Mouse (Mus musculus): Measurements from ENCODE around the gene Gm11627.

The Gm11627 gene

DNA sequence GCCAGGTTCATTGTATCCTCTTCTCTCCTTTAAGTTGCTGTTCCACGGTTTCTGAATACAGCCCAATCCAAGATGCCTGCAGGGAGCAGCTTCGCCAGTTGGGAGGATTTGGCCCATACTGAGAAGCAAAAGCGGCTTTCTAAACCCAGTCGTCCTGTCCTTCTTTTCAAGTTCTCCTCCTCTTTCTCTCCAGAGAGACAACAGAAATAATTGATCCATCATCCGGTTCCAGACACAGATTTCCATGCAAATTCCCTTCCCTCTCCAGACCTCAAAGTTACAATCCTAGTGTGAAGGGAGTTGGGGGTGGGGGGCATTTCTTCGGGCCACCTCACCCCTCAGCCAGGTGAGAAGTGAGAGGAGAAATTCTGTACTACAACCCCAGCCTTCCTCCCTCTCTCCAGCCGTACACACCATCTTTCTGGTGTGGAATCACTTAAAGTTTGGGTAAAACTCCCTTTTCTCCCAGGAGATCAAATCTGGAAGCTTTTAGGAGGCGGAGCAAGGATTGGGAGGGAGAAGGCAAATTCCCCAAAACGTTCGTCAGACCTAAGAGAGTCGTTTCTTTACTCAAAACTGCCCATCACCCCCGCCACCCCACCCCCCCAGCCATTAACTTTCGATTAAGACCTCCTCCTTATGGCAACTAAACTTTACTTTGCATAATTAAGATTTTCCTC is 23.7 kb upstream of the Gm11627 start:
- no peak for DNase-seq (ENCODE audit: extremely low spot score, low read depth, low spot score)

GRCm38 (mm10) chr11:102599912-102600311 is 20.7 kb upstream of the Gm11627 start:
- no peak for DNase-seq (ENCODE audit: extremely low spot score, low read depth, low spot score)

DNA sequence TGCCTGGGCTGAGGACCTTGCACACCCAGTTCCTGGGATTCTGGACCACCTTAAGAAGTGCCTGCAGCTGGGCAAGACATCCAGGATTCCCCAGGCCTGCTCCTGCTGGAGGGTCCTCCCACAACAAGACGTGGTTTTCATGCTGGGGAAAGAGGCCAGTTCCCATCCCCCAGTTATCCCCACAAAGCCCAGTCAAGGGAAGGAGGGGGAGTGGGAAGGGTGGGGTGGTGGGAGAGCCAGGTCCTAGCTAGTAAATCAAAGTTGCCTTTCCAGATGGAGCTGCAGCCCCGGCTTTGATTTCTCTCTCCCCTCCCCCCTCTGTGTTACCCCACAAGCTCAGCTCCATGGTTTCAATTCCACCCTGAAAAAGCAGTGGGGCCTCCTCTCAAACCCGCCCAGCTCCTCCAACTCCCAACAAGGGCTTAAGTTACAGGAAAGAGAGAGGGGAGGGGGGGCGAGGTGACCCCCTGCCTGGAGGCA is 16.1 kb upstream of the Gm11627 start:
- DNase-seq (ENCODE audit: extremely low spot score, low read depth, low spot score), result no peak

DNA sequence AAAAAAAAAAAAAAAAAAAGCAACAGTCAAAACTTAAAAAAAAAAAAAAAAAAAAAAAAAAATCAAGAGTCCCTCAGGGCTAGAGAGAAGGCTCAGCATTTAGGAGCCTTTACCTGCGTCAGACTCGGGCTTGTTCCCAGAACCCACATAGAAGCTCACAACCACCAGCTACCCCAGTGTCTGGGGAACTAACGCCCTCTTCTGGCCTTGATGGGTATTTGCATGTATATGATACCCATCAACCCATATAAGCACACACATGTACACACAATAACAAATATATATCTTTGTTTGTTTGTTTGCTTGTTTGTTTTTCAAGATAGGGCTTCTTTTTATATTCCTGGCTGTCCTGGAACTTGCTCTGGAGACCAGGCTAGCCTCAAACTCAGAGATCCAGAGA is 8.3 kb upstream of the Gm11627 start:
- no peak for DNase-seq (ENCODE audit: extremely low spot score, low read depth, low spot score)

DNA sequence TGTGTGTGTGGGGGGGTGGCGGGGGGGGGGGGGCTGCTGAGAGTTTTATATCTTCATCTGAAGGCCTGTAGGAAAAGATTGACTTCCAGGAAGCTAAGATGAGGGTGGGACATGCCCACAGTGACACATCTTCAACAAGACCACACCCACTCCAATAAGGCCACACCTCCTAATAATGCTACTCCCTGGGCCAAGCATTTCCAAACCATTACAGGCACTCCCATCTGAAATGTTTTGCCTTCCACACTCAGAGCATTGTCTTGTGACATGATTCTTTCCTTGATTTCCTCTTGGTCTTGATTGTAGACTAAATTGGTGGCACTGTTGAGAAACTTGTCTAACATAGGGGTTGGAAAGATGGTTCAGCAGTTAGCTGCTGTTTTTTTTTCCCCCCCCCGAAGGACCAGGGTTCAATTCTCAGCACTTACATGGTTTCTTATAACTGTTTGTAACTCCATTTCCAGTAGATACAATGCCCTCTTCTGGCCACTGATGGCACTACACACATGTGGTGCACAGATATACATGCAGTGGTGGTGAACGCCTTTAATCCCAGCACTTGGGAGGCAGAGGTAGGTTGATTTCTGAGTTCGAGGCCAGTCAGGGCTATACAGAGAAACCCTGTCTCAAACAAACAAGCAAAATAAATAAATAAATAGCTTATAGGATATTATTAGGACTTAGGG is 7.3 kb upstream of the Gm11627 start:
- no peak for DNase-seq (ENCODE audit: extremely low spot score, low read depth, low spot score)

- DNase-seq (ENCODE audit: extremely low spot score, low read depth, low spot score), result no peak
These were observed 3.5 kb upstream of the Gm11627 start for GRCm38 (mm10) chr11:102582736-102583135.

GRCm38 (mm10) chr11:102582016-102582610 is 2.9 kb upstream of the Gm11627 start:
- DNase-seq (ENCODE audit: extremely low spot score, low read depth, low spot score), result no peak

DNA sequence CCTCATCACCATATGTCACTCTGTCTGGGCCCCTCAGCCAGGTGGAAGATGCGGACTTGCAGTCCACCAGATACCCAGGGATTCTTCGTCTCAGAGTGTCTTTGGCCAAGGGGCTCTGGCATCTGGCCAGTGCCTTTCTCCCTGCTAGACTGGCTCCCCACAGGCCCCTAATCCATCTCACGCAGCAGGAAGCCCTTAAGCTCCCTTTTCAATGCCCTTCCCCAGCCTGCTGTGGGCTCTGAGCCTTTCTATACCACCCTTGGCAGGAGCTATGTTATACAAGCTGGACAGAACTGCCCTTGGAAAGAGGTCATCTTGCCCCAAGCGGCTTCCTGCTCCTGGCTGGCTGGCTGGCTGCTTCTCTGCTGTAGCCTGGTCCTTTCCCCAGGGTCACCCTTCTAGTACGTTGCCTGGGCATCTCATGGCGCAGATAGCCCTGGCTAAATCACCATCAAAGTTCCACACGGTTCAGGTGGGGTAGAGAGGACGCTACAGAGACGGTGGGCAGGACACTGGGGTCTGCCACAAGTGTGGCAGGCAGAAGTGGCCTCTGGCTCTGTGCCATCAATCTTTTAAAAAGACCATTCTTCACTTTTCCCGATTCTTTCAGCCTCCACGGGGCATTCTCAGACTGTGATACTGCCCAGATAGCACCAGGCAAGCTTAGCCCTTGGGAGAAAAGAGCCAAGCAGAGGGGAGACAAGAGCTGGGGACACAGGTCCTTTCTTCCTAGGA is 2.2 kb upstream of the Gm11627 start:
- no peak for DNase-seq (ENCODE audit: extremely low spot score, low read depth, low spot score)

DNA sequence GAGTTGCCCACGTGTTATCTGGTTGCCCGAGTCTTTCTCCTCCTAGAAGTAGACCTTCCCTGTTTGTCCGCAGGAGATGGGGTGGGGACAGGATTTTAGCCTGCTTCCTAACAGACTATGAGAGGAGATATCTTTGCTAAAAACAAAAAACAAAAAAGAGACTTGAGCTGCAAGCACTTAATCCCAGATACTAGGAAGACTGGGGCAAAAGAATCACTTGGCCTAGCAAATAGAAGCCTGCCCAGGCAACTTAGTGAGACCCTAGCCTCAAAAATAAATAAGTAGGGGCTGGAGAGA is 721 bp upstream of the Gm11627 start:
- no peak for DNase-seq (ENCODE audit: extremely low spot score, low read depth, low spot score)

DNA sequence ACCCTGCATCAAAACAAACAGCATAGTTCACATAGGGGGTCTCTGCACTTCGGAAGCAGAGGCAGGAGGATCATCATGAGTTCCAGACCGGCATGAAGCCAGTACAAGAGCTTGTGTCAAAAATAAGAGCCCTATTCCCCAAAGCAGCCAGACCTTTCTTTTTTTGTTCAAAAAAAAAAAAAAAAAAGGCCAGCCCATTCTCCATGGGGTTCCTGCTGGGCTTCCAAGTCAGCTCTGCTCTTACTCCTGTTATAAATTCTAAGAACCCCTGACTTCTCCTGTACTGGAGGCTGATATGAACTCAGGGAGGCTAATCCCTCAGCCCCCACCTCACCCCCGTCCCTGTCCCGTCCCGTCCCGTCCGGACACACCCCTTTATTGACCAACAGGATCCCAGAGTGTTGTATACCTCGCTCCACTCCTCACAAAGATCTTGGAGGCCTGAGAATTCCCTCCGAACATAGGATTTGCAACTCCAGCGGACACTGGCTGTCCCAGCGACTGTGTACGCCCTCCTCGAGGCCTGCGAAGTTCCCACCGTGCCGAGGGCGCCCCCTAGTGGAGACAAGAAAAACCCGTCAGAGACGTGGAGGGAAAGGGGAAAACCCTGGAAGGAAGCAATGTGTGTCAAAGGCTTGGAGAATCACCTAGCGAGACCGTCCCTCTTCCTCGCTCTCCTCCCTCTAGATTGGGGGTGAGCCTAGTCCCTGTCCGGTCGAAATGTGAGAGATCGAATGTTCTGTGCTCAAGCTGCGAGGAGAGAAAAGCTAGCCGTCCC is 731 bp downstream of the Gm11627 start:
- DNase-seq (ENCODE audit: extremely low spot score, low read depth, low spot score), result no peak

DNA sequence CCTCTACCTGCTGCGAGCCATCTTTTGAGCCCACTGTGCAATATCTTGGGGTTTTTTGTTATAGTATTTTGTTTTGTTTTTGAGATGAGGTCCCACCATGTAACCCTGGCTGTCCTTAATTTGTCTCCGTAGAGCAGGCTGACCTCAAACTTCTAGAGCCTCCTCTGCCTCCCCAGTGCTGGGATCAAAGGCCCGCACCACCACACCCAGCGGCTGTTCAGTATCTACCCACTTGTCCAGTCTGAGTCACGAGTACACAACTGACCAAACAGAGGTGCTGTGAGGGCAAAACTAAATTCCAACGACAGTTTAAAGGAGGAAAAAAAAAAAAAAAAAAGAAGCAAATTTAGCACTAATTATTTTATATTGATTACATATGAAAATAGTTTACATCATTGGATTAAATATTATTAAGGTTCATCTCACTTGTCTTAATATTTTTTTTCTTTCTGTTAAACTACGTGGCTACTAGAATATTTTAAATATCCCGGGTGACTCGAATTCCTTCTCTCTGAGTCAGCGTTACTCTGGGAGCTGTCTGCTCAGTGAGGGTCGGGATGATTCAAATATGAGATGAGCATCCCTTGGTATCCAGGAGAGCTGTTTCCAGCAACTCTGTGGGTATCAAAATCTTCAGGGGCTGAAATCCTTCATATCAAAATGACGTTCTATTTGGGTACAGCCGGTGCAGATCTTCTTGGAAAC is 3.1 kb downstream of the Gm11627 start:
- no peak for DNase-seq (ENCODE audit: extremely low spot score, low read depth, low spot score)

- DNase-seq (ENCODE audit: extremely low spot score, low read depth, low spot score), result no peak
These were observed 4.2 kb downstream of the Gm11627 start for GRCm38 (mm10) chr11:102575034-102575433.

DNA sequence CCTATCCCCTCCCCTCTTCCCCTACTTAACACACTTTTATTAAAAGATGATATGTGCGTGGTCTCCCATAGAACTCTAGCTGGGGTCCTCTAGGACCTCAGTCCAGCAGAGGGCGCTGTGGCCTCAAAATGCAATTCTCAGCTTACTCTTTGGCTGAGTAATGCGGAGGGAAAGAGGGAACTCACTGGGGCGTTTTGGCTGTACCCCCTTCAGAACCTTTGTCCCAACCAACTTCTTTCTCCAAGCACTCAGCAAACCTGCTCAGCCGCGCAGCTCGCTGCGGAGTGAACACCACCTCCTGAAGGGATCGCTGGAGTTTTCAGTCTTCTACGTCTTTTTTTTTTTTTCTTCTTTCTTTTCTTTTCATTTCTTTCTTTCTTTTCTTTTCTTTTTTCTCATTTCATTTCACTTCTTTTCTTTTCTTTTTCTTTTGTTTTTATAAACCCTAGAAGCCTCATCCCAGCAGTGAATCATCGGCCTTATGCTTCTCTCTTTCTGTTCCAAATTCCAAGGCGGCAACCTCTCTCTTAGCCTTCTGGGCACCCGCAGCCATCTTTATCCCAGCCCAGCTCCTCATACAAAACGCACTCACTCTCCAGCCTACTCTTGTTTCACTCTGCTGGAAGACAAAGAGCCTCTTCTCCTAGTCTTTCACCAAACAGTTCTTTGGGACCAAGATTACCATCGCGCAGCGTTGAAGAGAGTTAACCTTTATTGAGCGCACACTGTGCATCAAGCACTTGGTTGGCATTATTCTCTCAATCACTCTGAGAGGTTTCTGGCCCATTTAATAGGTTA is 6.2 kb downstream of the Gm11627 start:
- peak; percentile 90 for DNase-seq (ENCODE audit: extremely low spot score, low read depth, low spot score)

- DNase-seq (ENCODE audit: extremely low spot score, low read depth, low spot score), result no peak
These were observed 10.4 kb downstream of the Gm11627 start for GRCm38 (mm10) chr11:102568756-102569377.

DNA sequence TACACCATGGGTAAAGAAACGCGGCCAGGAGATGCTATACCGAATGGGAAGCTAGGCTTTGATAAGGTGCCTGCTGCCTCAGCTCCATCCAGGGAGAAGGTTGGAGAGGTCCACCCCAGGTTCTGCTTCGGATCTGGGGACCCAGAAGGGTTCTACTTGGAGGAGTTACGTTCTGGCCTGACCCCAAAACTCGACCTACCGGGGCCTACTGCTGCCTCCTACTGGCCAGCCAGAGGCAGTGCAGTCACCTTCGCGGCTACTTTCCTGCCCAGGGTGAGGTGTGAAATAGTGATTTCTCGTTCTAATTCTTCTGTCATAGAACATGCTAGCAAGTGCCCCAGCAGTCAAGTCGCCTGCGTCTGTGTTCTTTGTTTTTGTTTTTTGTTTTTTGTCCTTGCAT is 11.1 kb downstream of the Gm11627 start:
- no peak for DNase-seq (ENCODE audit: extremely low spot score, low read depth, low spot score)

DNA sequence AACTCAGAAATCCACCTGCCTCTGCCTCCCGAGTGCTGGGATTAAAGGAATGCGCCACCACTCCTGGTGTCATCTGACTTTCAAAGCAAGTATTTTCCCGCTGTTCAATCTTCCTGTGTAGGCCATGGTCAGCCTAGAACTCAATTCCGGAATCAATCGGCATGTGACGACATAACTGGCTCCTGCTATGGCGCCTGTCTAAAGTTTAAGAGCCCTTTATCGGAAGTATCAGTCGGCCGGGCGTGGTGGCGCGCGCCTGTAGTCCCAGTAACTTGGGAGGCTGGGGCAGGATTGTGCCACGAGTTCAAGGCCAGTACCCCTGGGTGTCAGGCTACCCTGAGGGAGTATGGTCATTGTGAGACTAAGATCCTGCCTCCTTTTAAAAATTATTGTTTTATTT is 11.5 kb downstream of the Gm11627 start:
- no peak for DNase-seq (ENCODE audit: extremely low spot score, low read depth, low spot score)

DNA sequence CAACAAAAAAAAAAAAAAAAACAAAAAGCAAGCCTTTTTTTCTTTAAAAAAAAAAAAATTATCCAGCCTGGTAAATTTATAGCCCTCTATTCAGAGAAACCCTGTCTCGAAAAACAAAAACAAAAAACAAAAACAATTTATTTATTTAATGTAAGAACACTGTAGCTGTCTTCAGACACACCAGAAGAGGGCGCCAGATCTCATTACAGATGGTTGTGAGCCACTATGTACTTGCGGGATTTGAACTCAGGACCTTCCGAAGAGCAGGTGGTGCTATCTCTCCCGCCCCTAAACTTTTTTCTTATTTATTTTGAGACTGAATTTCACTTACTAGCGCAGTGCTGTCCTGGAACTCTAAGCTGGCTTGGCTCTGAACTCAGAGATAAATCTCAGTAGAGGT is 12.1 kb downstream of the Gm11627 start:
- DNase-seq (ENCODE audit: extremely low spot score, low read depth, low spot score), result no peak

DNA sequence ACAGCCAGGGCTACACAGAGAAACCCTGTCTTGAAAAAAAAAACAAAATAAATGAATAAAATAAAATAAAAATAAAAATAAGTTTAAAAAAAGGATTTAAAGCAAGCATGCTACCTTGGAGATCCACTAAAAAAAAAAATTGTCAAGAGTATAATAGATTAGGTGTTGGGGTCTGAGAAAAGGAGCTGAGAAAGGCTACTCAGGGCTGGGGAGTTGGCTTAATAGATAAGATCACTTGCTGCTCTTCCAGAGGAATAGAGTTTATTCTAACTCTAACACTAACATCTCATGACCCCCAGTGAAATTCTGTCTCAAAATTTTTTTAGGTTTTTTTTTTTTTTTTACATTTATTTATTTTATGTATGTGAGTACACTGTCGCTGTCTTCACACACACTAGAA is 13.0 kb downstream of the Gm11627 start:
- no peak for DNase-seq (ENCODE audit: extremely low spot score, low read depth, low spot score)

GRCm38 (mm10) chr11:102565741-102566140 is 13.5 kb downstream of the Gm11627 start:
- DNase-seq (ENCODE audit: extremely low spot score, low read depth, low spot score), result no peak

All from hindlimb bud, embryonic 11.5 days (tissue).